Mouse (Mus musculus): ENCODE data around the gene Flywch1. TPM values are rescaled to one million over a fixed set of nuclear protein-coding genes. Genes with fewer than 3 reads are reported as not detected.
A peak's percentile ranks its signal among the peaks of the same experiment; 100 is the strongest.

Flywch1 gene
- total RNA-seq (2022) = 10 to 100 TPM; 48.7 to 63.8 (median 54.3) TPM

GRCm38 (mm10) chr17:23771284-23772218 lies at the start of gene Flywch1:
Flywch1 (minus strand) TSS chr17:23771602.
- DNase-seq (ENCODE audit: low spot score in 2 of 2) = peak; percentile 95 to 98

- peak in 1 of 2 experiments; percentile 1 for DNase-seq (ENCODE audit: low spot score in 2 of 2)
These were observed 49.3 kb upstream of the Flywch1 start for GRCm38 (mm10) chr17:23820731-23821130.

GRCm38 (mm10) chr17:23819235-23819634 lies 47.8 kb upstream of the Flywch1 start:
- no peak for DNase-seq (ENCODE audit: low spot score in 2 of 2)

- no peak for DNase-seq (ENCODE audit: low spot score in 2 of 2)
These were observed 47.2 kb upstream of the Flywch1 start for GRCm38 (mm10) chr17:23818579-23818978.

- DNase-seq (ENCODE audit: low spot score in 2 of 2) = no peak
These were observed 44.2 kb upstream of the Flywch1 start for GRCm38 (mm10) chr17:23815641-23816040.

GRCm38 (mm10) chr17:23807918-23808317 lies 36.5 kb upstream of the Flywch1 start:
- DNase-seq (ENCODE audit: low spot score in 2 of 2) = no peak

- DNase-seq (ENCODE audit: low spot score in 2 of 2) = no peak
These were observed 35.5 kb upstream of the Flywch1 start for GRCm38 (mm10) chr17:23806867-23807266.

- DNase-seq (ENCODE audit: low spot score in 2 of 2) = no peak
These were observed 33.2 kb upstream of the Flywch1 start for GRCm38 (mm10) chr17:23804426-23805085.

GRCm38 (mm10) chr17:23803366-23804041 lies 32.1 kb upstream of the Flywch1 start:
- DNase-seq (ENCODE audit: low spot score in 2 of 2) = peak; percentile 53 to 64

GRCm38 (mm10) chr17:23802746-23803365 lies 31.5 kb upstream of the Flywch1 start:
- DNase-seq (ENCODE audit: low spot score in 2 of 2) = peak; percentile 96 to 98

GRCm38 (mm10) chr17:23801627-23802026 lies 30.2 kb upstream of the Flywch1 start:
- no peak for DNase-seq (ENCODE audit: low spot score in 2 of 2)

GRCm38 (mm10) chr17:23797316-23797715 lies 25.9 kb upstream of the Flywch1 start:
- no peak for DNase-seq (ENCODE audit: low spot score in 2 of 2)

- DNase-seq (ENCODE audit: low spot score in 2 of 2) = no peak
These were observed 23.9 kb upstream of the Flywch1 start for GRCm38 (mm10) chr17:23795323-23795722.

- no peak for DNase-seq (ENCODE audit: low spot score in 2 of 2)
These were observed 19.6 kb upstream of the Flywch1 start for GRCm38 (mm10) chr17:23791079-23791357.

GRCm38 (mm10) chr17:23790269-23791078 lies 19.1 kb upstream of the Flywch1 start, which contains the start of gene Srrm2:
Srrm2 (plus strand) TSS chr17:23790532.
- no peak for DNase-seq (ENCODE audit: low spot score in 2 of 2)

- no peak for DNase-seq (ENCODE audit: low spot score in 2 of 2)
These were observed 18.4 kb upstream of the Flywch1 start for GRCm38 (mm10) chr17:23789749-23790268.

- no peak for DNase-seq (ENCODE audit: low spot score in 2 of 2)
These were observed 17.6 kb upstream of the Flywch1 start for GRCm38 (mm10) chr17:23788973-23789372.

GRCm38 (mm10) chr17:23786510-23786931 lies 15.1 kb upstream of the Flywch1 start:
- DNase-seq (ENCODE audit: low spot score in 2 of 2) = no peak

GRCm38 (mm10) chr17:23785561-23786471 lies 14.4 kb upstream of the Flywch1 start, which contains the start of gene Flywch2:
Flywch2 (minus strand) TSS chr17:23786081.
- peak; percentile 25 to 44 for DNase-seq (ENCODE audit: low spot score in 2 of 2)

Data from gastrocnemius, adult 8-10 months (tissue).